Mouse (Mus musculus): Measurements from ENCODE around the gene Zfp644. TPM values are rescaled to one million over a fixed set of nuclear protein-coding genes. Genes with fewer than 3 reads are reported as not detected.

The Zfp644 gene
- polyA plus RNA-seq (2015; fragmentation: Nextera tagmentation; extraction: Ambion mirVana): 29.3 and 30.5 TPM in 2 replicates

GRCm38 (mm10) chr5:106696396-106697337 lies at the start of gene Zfp644:
Gene Zfp644 (minus strand): TSS chr5:106697287.

GRCm38 (mm10) chr5:106608798-106609197 lies 88.3 kb downstream of the Zfp644 start, which contains the start of gene Gm17304:
Gene Gm17304 (plus strand): TSS chr5:106609098.

Other genes with a start within 250 kb of the Zfp644 start
- not detected in 2 replicates for gene Barhl2, start 239.1 kb downstream of the Zfp644 start, polyA plus RNA-seq (2015; fragmentation: Nextera tagmentation; extraction: Ambion mirVana)
- gene Gm17304, start 88.2 kb downstream of the Zfp644 start, polyA plus RNA-seq (2015; fragmentation: Nextera tagmentation; extraction: Ambion mirVana): not detected in 2 replicates
- gene Hfm1, start 229.0 kb upstream of the Zfp644 start, polyA plus RNA-seq (2015; fragmentation: Nextera tagmentation; extraction: Ambion mirVana): not detected in 2 replicates